Mouse (Mus musculus) mesoderm, embryonic 11.5 days (tissue): Measurements from ENCODE around the gene Coq8a.

ENCODE experiments used
- DNase-seq: peaks from one replicate; pipeline ENCODE4 v3.0.0-alpha.2; 2012; ENCODE audit warnings: low read depth, low spot score

Coq8a gene

DNA sequence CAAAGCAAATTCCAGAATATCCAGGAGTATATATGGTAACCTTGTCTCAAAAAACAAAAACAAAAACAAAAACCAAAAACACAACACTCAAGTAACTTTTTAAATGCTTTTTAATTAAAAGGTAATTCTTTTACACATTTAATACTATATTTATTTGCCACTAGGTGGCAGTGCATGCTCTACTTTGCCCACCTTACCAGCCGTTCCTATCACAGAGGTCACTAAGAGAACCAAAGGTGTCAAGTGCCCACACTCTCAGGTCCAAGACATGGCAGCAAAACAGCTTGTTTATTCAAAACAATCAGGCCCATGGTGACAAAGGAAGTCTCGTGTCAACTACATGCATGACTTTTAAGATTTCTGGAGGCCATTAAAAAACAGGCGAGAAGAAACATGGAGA is 24.2 kb downstream of the Coq8a start:
- peak; percentile 53 for DNase-seq

DNA sequence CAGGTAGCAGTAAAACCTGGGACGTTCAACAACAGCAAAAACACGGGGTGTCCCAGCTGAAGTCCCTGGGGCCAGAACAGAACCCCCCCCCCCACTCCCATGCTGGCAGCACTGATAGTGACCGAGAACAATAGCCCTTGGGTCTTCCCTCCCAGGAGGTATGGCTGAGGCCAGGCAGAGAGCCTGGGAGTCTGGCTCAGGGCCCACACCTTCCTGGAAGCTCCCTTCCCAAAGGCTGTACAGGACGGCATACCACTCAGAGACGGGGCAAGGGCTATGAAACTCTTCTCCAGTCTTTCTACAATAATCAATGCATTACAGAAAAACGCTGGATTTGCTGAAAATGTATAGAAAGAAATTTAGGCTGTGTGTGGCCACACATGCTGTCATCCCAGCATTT is 24.7 kb downstream of the Coq8a start:
- DNase-seq: no peak

DNA sequence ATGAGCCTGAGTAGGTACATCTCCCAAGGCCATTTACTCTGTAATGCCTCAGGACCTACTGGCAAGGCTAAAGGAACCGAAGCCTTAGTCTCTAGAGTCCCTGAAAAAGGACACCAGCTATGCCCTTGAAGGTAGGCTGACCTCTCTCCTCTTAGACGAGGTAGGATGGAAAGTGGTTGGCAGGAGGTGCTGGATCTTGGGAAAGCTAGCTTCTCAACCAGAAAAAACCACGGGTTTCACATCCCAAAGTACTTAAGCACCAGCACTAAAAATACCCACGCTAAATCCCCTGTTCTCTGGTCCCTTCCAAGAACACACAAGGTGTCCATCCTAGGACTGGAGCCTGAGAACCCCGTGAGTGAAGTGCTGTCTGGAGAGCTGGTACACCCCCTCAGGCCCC is 26.4 kb downstream of the Coq8a start:
- no peak for DNase-seq

DNA sequence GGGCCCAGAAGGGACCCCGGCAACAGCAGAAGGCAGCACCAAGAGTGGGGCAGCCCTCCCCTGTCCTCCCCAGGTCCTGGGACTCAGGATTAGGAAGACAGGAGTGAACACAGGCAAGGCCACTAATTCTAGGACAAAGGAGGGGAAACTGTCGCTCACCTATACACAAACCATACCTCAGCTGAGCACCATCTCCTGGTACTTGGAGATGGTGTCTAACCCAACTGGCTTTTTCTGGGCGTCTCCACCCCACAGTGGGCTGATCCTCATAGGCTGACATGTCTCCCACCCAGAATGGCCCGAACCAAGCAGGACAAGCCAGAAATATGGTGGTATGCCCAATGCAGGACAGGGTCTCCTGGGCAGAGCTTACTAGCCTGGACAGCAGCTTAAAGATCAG is 26.8 kb downstream of the Coq8a start:
- DNase-seq: no peak

DNA sequence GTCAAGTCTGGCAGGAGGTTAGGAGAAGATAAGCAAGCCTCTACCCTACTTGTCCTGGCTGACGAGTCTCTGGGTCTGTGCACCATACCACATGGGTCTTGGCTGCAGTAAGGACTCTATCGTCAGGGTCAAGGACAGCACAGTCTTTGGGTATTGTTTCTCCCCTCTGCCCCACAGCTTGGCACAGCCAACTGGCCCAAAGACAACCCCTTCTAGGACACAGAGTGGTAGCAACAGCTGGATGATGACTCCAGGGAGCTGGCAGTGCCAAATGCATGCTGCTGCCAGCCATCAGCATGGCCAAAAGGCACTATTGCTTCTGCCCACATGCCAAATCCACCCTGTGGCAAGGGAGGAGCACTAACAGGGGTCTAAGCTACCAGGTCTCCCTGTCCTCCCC is 27.5 kb downstream of the Coq8a start:
- no peak for DNase-seq

GRCm38 (mm10) chr1:180170071-180170470 is 29.3 kb downstream of the Coq8a start:
- DNase-seq: no peak

DNA sequence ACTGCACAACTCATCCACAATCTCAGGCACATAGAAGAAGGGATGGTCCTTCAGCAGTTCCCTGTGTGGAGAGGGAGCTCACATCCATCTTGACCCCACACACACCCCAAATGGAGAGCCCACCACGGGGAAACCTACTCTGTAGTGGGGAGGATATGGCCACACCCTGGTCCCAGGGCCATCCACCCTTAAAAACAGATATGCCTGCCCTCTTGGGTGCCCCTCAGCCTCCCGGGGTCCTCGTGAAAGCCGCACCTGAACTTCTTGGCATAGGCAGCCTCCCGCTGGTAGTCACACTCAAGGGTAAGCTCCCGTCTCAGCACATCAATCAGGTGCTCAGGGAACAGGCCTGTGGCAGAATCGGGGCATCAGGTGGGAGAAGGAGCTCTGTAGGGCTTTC is 30.2 kb downstream of the Coq8a start:
- no peak for DNase-seq

GRCm38 (mm10) chr1:180168294-180168693 is 31.1 kb downstream of the Coq8a start:
- no peak for DNase-seq

DNA sequence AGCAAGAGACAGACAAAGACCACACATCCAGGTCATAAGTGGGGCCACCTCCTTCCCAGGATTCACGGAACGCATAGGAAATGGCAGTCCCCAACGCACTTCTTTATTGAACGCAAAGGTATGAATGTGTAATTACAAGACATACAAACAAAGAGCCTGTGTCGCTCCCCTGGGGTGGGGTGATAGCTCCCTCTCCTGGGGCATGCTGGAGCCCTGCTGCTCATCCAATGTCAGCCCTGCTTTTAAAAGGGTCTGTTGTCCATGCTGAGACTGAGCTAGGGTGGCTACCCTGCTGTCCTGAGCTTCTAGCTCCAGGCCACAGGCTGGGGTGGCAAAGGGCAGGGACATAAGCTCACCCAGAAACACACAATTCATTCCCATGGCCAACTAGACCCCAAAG is 32.9 kb downstream of the Coq8a start:
- no peak for DNase-seq

DNA sequence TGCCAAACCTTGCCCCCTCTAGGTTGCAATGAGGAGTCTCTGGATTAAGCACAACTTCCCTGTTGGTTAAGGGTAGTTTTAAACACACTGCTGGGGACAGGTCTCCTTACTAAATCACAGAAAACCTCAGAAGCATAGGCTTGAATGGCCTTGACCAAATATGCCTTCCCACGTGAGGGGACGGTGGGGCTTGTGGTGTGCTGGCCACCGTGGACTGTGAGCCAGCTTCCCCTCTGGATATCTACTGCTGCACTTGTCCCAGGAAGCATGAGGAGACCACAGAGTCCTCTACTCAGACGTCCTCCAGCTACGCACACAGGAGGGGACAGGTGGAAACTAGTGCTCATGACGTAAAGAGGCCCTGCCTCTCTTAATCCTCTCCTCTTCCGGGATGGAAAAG is 36.4 kb downstream of the Coq8a start:
- DNase-seq: no peak

GRCm38 (mm10) chr1:180161566-180162355 is 37.6 kb downstream of the Coq8a start:
- no peak for DNase-seq

DNA sequence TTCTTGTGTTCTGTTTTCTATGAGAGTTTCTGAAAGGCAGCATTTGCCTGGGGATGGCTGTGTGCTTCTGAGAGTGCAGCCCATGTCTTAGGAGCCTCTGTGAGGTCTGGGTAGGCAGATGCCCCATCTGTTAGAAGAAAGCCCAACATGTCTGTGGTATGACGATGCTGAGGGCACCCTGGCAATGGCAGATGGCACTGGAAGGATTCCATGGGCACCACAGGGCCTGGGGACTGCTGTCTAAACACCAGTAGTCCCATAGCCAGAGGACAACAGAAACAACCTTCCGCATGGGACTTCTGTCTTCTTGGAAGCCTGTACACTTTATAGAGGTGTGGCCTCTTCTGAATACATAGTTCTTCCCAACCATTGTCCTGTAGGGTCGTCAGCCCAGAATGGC is 38.2 kb downstream of the Coq8a start:
- no peak for DNase-seq

DNA sequence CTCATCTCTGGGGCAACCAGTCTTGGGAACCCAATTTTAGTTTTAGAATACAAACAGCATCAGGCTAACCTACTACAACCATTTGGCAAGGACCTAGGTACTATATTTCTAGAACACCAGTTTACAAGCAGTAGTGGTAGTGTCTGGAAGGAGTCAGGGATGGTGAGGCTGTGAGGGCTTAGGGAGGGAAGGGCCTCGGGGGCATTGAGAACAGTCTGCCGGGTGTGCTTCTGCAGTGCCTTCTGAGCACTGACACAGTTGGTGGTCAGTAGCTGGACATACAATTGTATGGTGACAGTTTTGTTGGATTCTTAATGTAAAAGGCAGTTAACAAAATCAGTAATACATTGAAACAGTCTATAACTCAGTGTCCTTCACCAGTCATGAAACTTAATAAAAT is 38.9 kb downstream of the Coq8a start:
- no peak for DNase-seq

- DNase-seq: no peak
These were observed 40.8 kb downstream of the Coq8a start for GRCm38 (mm10) chr1:180158648-180159047.

- no peak for DNase-seq
These were observed 48.2 kb downstream of the Coq8a start for GRCm38 (mm10) chr1:180151191-180151590.

- DNase-seq: no peak
These were observed 50.8 kb downstream of the Coq8a start for GRCm38 (mm10) chr1:180148563-180148962.

DNA sequence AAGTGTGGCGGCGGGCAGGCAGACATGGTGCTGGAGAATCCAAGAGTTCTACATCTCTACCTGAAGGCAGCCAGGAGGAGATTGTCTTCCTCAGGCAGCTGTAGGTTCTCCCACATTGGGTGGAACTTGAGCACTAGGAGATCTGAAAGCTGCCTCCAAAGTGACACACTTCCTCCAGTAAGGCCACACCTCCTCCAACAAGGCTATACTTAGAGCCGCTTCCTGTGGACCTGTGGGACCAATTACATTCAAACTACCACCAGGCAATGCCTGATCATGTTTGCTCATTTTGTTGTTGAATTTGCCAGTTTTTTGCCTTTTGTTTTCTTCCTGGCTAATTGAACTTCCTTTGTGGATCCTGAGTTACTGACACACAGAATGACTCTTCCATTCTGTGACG is 51.4 kb downstream of the Coq8a start:
- no peak for DNase-seq

DNA sequence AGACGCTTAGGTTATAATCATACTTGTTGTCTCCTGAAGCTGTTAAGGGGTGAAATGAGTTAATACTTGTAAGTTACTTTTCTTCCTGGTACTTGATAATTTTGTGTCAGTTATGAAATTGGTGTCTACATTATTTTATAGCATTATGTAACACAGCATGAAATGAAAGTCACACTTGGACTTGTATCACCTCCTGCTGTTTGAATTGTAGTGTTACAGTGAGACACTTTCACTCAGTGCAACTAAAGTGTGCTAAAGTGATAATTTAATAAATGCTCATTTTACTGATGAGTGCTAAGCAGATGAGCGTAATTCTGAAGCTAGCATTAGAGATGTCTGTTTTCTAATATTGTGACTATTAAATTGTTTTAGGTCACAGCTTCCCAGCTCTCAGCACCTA is 58.4 kb downstream of the Coq8a start:
- no peak for DNase-seq

- no peak for DNase-seq
These were observed 60.2 kb downstream of the Coq8a start for GRCm38 (mm10) chr1:180139158-180139557.

- DNase-seq: no peak
These were observed 67.2 kb downstream of the Coq8a start for GRCm38 (mm10) chr1:180132187-180132586.

DNA sequence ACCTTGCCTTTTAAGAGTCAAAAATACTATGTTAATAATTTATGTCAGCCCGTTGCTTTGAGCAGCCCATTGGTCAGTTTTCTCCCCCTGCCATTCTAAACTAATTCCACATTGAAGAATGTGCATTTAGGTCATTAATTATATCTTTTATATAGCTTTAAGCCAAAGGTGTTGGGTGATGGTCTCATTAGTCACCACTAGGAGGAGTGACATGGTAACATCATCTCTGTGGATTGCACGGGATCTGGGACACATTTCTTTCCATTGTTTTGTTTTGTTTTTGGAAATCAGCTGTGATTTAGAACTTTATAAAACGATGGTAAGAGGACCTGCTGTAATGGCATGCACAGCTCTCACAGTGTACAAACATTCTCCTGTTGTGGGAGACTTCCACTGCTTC is 68.0 kb downstream of the Coq8a start:
- DNase-seq: no peak

DNA sequence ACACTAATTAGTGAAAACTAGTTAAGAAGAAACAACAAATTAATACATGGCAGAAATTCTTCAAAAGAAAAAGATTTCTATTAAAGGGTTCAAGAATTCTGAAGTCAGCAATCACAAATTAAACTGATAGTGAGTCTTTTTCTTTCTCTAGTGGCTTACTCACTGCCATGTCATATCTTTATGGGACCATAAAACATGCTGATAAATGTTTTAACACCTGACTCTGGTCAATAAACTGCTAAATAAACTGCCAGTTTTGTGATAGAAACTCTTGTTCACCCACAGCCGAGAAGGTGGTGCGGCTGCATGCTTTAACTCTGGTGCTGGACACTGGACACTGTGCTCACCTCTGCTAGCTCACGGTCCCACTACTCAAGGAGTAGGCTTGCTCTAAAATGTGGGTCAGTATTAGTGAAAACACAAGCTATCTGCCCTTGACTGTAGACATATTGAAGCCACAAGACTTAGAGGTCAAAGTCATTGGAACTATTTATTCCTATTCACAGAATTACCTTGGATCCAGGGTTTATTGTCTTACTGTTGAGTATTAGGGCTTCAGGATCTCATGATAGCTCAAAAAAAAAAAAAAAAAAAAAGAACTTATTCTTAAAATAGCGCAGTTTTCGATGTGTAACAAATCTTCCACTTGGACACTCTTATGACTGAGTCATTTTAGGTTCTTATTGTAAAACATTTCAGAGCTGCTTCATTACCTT is 71.2 kb downstream of the Coq8a start:
- no peak for DNase-seq

DNA sequence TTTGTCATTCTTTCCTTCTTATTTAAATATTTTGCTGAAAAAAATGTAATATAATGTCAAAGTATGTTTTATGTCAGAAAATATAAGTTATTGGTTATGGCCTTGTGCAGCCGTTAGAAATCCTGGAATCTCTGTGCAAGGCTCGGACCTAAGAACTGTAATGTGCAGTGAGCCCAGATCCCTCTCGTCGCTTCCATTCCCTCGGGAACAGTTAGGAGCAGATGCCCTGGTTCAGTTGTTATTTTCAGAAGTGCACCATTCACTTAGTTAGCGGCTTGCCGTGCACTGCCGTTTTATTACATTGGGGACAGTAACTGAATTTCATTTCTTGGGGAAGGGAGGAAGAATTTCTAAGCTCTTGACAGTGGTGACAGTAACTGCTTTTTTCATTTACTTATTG is 81.2 kb downstream of the Coq8a start:
- DNase-seq: peak; percentile 39
